Mouse (Mus musculus) C2C12 (cell line): ENCODE data around the gene Slc16a3. TPM values are rescaled to one million over a fixed set of nuclear protein-coding genes. Genes with fewer than 3 reads are reported as not detected.
A peak's percentile ranks its signal among the peaks of the same experiment; 100 is the strongest.

Experiments
- H3K27me3 ChIP-seq: one replicate; pipeline ENCODE4 v1.6.1; 2011; ENCODE audit not compliant: control insufficient read depth, insufficient read depth, insufficient read length
- H3K36me3 ChIP-seq: one replicate; pipeline ENCODE4 v1.6.1; 2011; ENCODE audit not compliant: control insufficient read depth, insufficient read depth
- H3K4me3 ChIP-seq: one replicate; pipeline ENCODE4 v1.5.1; 2011; ENCODE audit warnings: mild to moderate bottlenecking, control low read depth; ENCODE audit not compliant: poor library complexity, insufficient read depth, severe bottlenecking
- H3K79me2 ChIP-seq: one replicate; pipeline ENCODE4 v1.6.1; 2011; ENCODE audit not compliant: control insufficient read depth, insufficient read depth
- H3K79me3 ChIP-seq: one replicate; pipeline ENCODE4 v1.6.1; 2011; ENCODE audit warnings: low read depth, control low read depth
- H3ac ChIP-seq: one replicate; pipeline ENCODE3; 2011; ENCODE audit warnings: low read depth; ENCODE audit not compliant: control insufficient read depth, insufficient read length
- CEBPB ChIP-seq: IDR thresholded peaks from one replicate; pipeline ENCODE4 v1.6.1; 2011; ENCODE audit warnings: low read depth, mild to moderate bottlenecking, control low read depth, moderate library complexity
- CTCF ChIP-seq: IDR thresholded peaks from one replicate; pipeline ENCODE4 v1.5.1; 2011; ENCODE audit not compliant: control insufficient read depth, insufficient read depth, insufficient read length
- FOSL1 ChIP-seq: IDR thresholded peaks from one replicate; pipeline ENCODE4 v1.8.0; 2011; ENCODE audit warnings: mild to moderate bottlenecking, low read length; ENCODE audit not compliant: poor library complexity, insufficient read depth, severe bottlenecking
- MAX ChIP-seq: IDR thresholded peaks from one replicate; pipeline ENCODE4 v1.6.1; 2011; ENCODE audit warnings: mild to moderate bottlenecking, control low read depth
- MYOD1 ChIP-seq: IDR thresholded peaks from one replicate; pipeline ENCODE4 v1.6.1; 2011; ENCODE audit warnings: low read depth; ENCODE audit not compliant: control insufficient read depth, insufficient read length
- MYOG ChIP-seq: IDR thresholded peaks from one replicate; pipeline ENCODE4 v1.6.1; 2011; ENCODE audit not compliant: control insufficient read depth, insufficient read length; ENCODE audit errors: extremely low read depth
- USF1 ChIP-seq: IDR thresholded peaks from one replicate; pipeline ENCODE4 v1.6.1; 2011; ENCODE audit warnings: low read depth, mild to moderate bottlenecking, control low read depth, moderate library complexity
- polyA plus RNA-seq: library from polyadenylated mRNA; unstranded; fragments of >200 nt; fragmentation: generic; extraction: Trizol; gene quantifications from one replicate; pipeline ENCODE4 v1.2.1, GENCODE M21; 2012; ENCODE audit warnings: missing spikeins

Slc16a3 gene
- polyA plus RNA-seq, 1 experiment = 0.89 TPM

DNA sequence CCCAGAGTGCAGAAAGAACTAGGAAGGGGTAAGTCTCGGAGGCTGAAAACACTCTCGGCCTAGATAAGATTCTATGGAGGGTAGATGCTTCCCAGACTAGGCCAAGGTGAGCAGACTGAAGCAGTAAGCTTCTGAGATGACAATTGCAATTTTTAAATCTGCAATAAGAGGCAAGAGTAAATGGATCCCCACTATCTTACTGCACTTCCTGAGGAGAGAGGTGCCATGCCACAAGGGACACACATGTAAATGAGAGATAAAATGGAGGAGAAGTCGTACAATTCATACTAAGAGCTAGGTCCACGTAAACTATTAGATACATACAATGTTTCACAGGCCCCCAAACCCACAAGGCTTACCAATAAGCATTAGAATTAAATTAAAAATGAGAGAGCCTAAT, 19.8 kb upstream of the Slc16a3 start:
- Histone ChIP-seq H3K27me3 (no peaks in the 10 kb centered on the region), H3K79me3 (peaks cover 6% of the 10 kb centered on the region), H3K4me3 (no peak overlapping the region), H3K36me3 (peaks cover 21% of the 10 kb centered on the region), H3K79me2 (peaks cover 15% of the 10 kb centered on the region), H3ac (no peak overlapping the region)
- TF ChIP-seq CTCF = no peak
- no peak for TF ChIP-seq USF1
- no peak for TF ChIP-seq MAX
- TF ChIP-seq FOSL1 = no peak
- no peak for TF ChIP-seq MYOD1
- no peak for TF ChIP-seq MYOG
- no peak for TF ChIP-seq CEBPB

GRCm38 (mm10) chr11:120931479-120931878, 16.8 kb upstream of the Slc16a3 start:
- peaks cover 6% of the 10 kb centered on the region for H3K79me3 ChIP-seq
- no peaks in the 10 kb centered on the region for H3K27me3 ChIP-seq
- TF ChIP-seq MYOD1 (no peak), USF1 (no peak), MAX (no peak), MYOG (no peak)
- no peak overlapping the region for H3ac ChIP-seq
- H3K4me3 ChIP-seq = no peak overlapping the region
- H3K79me2 ChIP-seq = peaks cover 15% of the 10 kb centered on the region
- H3K36me3 ChIP-seq = peaks cover 4% of the 10 kb centered on the region

GRCm38 (mm10) chr11:120932564-120933398, 15.5 kb upstream of the Slc16a3 start, which contains the start of gene Ccdc57:
Gene Ccdc57 (minus strand): TSS chr11:120932872.
- H3K79me2 ChIP-seq = peaks cover 15% of the 10 kb centered on the region
- no peaks in the 10 kb centered on the region for H3K36me3 ChIP-seq
- H3K79me3 ChIP-seq = peaks cover 6% of the 10 kb centered on the region
- peak within 1 kb of the TSS; percentile 83 for H3ac ChIP-seq
- TF ChIP-seq CTCF (no peak), MAX (peak; percentile 90)
- H3K27me3 ChIP-seq = no peaks in the 10 kb centered on the region
- peak within 1 kb of the TSS; percentile 67 for H3K4me3 ChIP-seq

DNA sequence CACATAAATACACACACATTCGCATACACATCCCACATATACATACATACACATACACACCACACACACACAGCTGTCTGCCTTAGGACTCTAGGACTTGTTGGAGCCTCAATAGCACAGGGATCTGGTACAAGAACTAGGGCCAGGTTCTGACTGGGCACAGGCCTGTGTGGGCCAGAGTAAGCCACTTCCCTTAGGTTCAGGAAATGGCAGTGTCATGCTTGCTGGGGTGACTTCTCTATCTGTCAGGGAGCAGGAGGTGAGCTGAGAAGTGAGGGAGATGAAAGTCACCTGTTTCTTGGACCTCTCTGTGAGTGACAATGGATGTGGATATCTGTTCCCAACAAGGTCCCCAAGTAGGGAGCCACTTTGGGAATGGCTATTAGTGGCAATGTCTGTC, 10.3 kb upstream of the Slc16a3 start:
- Histone ChIP-seq H3K79me3 (no peaks in the 10 kb centered on the region), H3K36me3 (no peaks in the 10 kb centered on the region), H3K27me3 (no peaks in the 10 kb centered on the region), H3K79me2 (no peaks in the 10 kb centered on the region), H3ac (no peak overlapping the region), H3K4me3 (no peak overlapping the region)
- TF ChIP-seq MYOD1 (no peak), USF1 (no peak), MAX (no peak), CEBPB (no peak), FOSL1 (no peak), MYOG (no peak), CTCF (no peak)

GRCm38 (mm10) chr11:120938795-120939194, 9.5 kb upstream of the Slc16a3 start:
- no peak overlapping the region for H3K4me3 ChIP-seq
- TF ChIP-seq USF1 (no peak), MYOD1 (peak; percentile 29)
- H3K79me2 ChIP-seq = no peaks in the 10 kb centered on the region
- H3ac ChIP-seq = no peak overlapping the region
- H3K36me3 ChIP-seq = no peaks in the 10 kb centered on the region
- H3K27me3 ChIP-seq = peaks cover 4% of the 10 kb centered on the region
- H3K79me3 ChIP-seq = no peaks in the 10 kb centered on the region

DNA sequence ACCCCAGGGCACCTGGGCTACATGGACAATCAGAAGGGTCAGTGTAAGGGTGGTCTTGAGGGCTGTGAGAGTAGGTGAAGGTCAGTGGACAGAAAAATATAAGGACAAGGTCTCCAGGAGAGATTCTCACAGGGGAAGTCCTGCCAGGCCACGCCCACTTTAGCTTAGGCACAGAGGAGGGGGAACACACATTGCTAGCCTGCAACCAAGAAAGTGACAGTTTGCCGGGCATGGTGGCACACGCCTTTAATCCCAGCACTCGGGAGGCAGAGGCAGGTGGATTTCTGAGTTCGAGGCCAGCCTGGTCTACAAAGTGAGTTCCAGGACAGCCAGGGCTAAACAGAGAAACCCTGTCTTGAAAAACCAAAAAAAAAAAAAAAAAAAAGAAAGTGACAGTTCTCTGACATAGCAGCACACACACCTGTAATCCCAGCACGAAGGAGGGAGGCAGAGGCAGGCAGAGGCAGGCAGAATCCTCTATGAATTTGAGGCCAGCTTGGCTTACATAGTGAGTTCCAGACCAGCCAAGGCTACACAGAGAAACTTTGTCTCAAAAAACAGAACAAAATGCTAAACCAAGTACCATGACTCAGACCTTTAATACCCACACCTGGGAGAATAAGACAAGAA, 8.5 kb upstream of the Slc16a3 start:
- no peak for TF ChIP-seq FOSL1
- TF ChIP-seq MYOD1 = no peak
- TF ChIP-seq USF1 = no peak
- TF ChIP-seq CEBPB = no peak
- no peak for TF ChIP-seq MAX
- no peak for TF ChIP-seq CTCF
- TF ChIP-seq MYOG = no peak

More for the DNA sequence above, 8.5 kb upstream of the Slc16a3 start:
- Histone ChIP-seq H3K79me3 (no peaks in the 10 kb centered on the region), H3K27me3 (peaks cover 4% of the 10 kb centered on the region), H3K36me3 (no peaks in the 10 kb centered on the region), H3K4me3 (no peak overlapping the region), H3ac (no peak overlapping the region), H3K79me2 (no peaks in the 10 kb centered on the region)
